In genomic region chr9:116276141-116276540, GRCm38 (mm10) we compare ENCODE assay signal across 24 mouse cellular contexts.
A peak's percentile ranks its signal among the peaks of the same experiment; 100 is the strongest.
DNase-seq lines count a peak whose midpoint lies in the region; ATAC-seq and TF ChIP-seq lines count a peak whose summit lies in the region.
"Had no signal": no experiment of that assay in that cellular context is flagged by ENCODE, and none has a peak within 500 bp of the region (broad histone marks: within the 10 kb centered on the region; RNA-seq: fewer than 3 reads in every experiment).

No protein-coding gene starts in this region.

- H3K27ac ChIP-seq in gastrocnemius, adult 2 months = no peak overlapping the region
- no peak overlapping the region for H3K27ac ChIP-seq in liver, adult 2 months (replicated peaks; ENCODE audit: insufficient read depth, low read depth, low read length)
- no peak overlapping the region for H3K27ac ChIP-seq in liver, embryonic 12.5 days
- H3K27ac ChIP-seq: embryonic facial prominence, embryonic 13.5 days; hindbrain, embryonic 14.5 days; intestine, embryonic 15.5 days; liver, embryonic 13.5 days; lung, embryonic 15.5 days; macrophage; midbrain, embryonic 10.5 days had no signal

- intact Hi-C loops in gastrocnemius, adult 2 months (cut with DNase I) = no loop called here
- intact Hi-C loops in gastrocnemius, postnatal 14 days (cut with DNase I; ENCODE audit: low total_unique reads) = no loop called here

- H3K4me3 ChIP-seq in gastrocnemius, adult 2 months = no peak overlapping the region
- H3K4me3 ChIP-seq in liver, adult 2 months (ENCODE audit: insufficient read depth, low read depth, low read length) = no peak overlapping the region
- H3K4me3 ChIP-seq in liver, embryonic 12.5 days = no peak overlapping the region
- H3K4me3 ChIP-seq: embryonic facial prominence, embryonic 13.5 days; intestine, embryonic 15.5 days; liver, embryonic 13.5 days; lung, embryonic 15.5 days; midbrain, embryonic 10.5 days had no signal

- 18% methylated on average over 2 of the region's 2 CpGs for WGBS in liver, adult 2 months
- 63% methylated on average over 2 of the region's 2 CpGs for WGBS in liver, embryonic 12.5 days (ENCODE audit: insufficient replicate concordance)

- TF ChIP-seq POLR2A in liver, adult 2 months (IDR thresholded peaks at IDR 0.05; ENCODE audit: extremely low read depth, insufficient read depth, low read length) = no peak

- H3K9me3 ChIP-seq in liver, embryonic 12.5 days (replicated peaks) = no peaks in the 10 kb centered on the region
- H3K9me3 ChIP-seq: embryonic facial prominence, embryonic 13.5 days; intestine, embryonic 15.5 days; liver, embryonic 13.5 days; lung, embryonic 15.5 days; midbrain, embryonic 10.5 days had no signal

- H3K4me2 ChIP-seq in liver, embryonic 12.5 days = no peak overlapping the region
- H3K4me2 ChIP-seq: embryonic facial prominence, embryonic 13.5 days; hindbrain, embryonic 14.5 days; intestine, embryonic 15.5 days; liver, embryonic 13.5 days; lung, embryonic 15.5 days had no signal

- peak; percentile 49 for DNase-seq in gastrocnemius, adult 2 months
- DNase-seq in gastrocnemius, postnatal 14 days = no peak
- DNase-seq in liver, adult 2 months (ENCODE audit: extremely low read depth, low read depth, low spot score) = peak; percentile 74
- peak; percentile 30 to 38 for DNase-seq in gastrocnemius, adult 8-10 months (ENCODE audit: low spot score in 2 of 2)
- no peak for DNase-seq in layer of hippocampus, adult 11-12 months (ENCODE audit: low spot score)
- DNase-seq in frontal cortex, postnatal 25 days (ENCODE audit: low spot score in 2 of 2) = no peak
- DNase-seq: cerebellum, adult 11-12 months; cerebellum, postnatal 14 days; kidney, adult 9 months; kidney, postnatal 25 days; layer of hippocampus, adult 9-11 months; liver, embryonic 13.5 days; retina, postnatal 1 day; thymus, postnatal 36 days had no signal

- H3K9ac ChIP-seq in liver, adult 2 months (ENCODE audit: low read depth, low read length) = no peak overlapping the region
- H3K9ac ChIP-seq in liver, embryonic 12.5 days = no peak overlapping the region
- H3K9ac ChIP-seq: embryonic facial prominence, embryonic 13.5 days; hindbrain, embryonic 14.5 days; intestine, embryonic 15.5 days; liver, embryonic 13.5 days; lung, embryonic 15.5 days had no signal

- H3K4me1 ChIP-seq in liver, adult 2 months (ENCODE audit: control insufficient read depth, insufficient read depth, low read length) = no peaks in the 10 kb centered on the region
- H3K4me1 ChIP-seq in liver, embryonic 12.5 days = no peaks in the 10 kb centered on the region
- H3K4me1 ChIP-seq: embryonic facial prominence, embryonic 13.5 days; liver, embryonic 13.5 days; midbrain, embryonic 10.5 days had no signal

- TF ChIP-seq CTCF in gastrocnemius, adult 2 months (IDR thresholded peaks at IDR 0.05) = no peak
- no peak for TF ChIP-seq CTCF in liver, adult 2 months (IDR thresholded peaks at IDR 0.05; ENCODE audit: low read depth, low read length)

- no peaks in the 10 kb centered on the region for H3K79me2 ChIP-seq in liver, adult 2 months (ENCODE audit: control insufficient read depth, insufficient read depth, low read length)

- H3K27me3 ChIP-seq in liver, adult 2 months (ENCODE audit: control insufficient read depth, insufficient read depth, low read length) = no peaks in the 10 kb centered on the region
- no peaks in the 10 kb centered on the region for H3K27me3 ChIP-seq in liver, embryonic 12.5 days (replicated peaks)
- H3K27me3 ChIP-seq: embryonic facial prominence, embryonic 13.5 days; intestine, embryonic 15.5 days; liver, embryonic 13.5 days; lung, embryonic 15.5 days had no signal

- no peak for ATAC-seq in liver, embryonic 12.5 days
- ATAC-seq: activated CD4-positive, CD25-positive, alpha-beta regulatory T cell, adult 4 months; forebrain, embryonic 14.5 days; intestine, embryonic 15.5 days had no signal

- no peaks in the 10 kb centered on the region for H3K36me3 ChIP-seq in liver, adult 2 months (ENCODE audit: control insufficient read depth, insufficient read depth, low read length)
- no peaks in the 10 kb centered on the region for H3K36me3 ChIP-seq in liver, embryonic 12.5 days
- H3K36me3 ChIP-seq: embryonic facial prominence, embryonic 13.5 days; G1E; intestine, embryonic 15.5 days; liver, embryonic 13.5 days; lung, embryonic 15.5 days; midbrain, embryonic 10.5 days had no signal

Comparison
In these comparisons a context has a peak if more than half of its experiments do, and no peak if none do; other contexts are left out.
1. DNase-seq: peak in gastrocnemius, adult 2 months (single experiment), liver, adult 2 months (single experiment) and gastrocnemius, adult 8-10 months (2 of 2); none in gastrocnemius, postnatal 14 days (single experiment), layer of hippocampus, adult 11-12 months (single experiment) and frontal cortex, postnatal 25 days (0 of 2).